ENCODE assay signal across 18 mouse cellular contexts in the genomic region with DNA sequence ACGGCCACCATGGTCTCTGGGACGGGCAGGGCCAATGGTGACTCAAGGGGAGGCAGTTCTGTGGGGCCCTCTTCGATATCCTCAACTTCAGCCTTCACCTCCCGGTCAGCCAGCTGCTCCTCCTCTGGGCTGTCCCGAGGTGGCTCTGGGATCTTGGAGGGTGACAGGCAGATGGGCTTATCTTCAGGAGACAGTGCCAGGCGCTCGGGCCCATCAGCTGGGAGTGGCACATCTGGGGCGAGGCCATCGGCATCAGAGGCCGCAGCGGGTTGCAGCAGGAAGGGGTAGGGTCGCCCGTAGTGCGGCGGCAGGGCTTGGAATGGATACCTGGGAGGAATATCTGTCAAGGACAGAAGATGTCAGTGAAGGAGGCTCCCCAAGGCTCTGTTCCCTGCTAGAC. TPM values are rescaled to one million over a fixed set of nuclear protein-coding genes. Genes with fewer than 3 reads are reported as not detected.
DNase-seq lines count a peak whose midpoint lies in the region; ATAC-seq lines count a peak whose summit lies in the region.
"Had no signal": no experiment of that assay in that cellular context is flagged by ENCODE, and none has a peak within 500 bp of the region (broad histone marks: within the 10 kb centered on the region; RNA-seq: fewer than 3 reads in every experiment).

No protein-coding gene starts in this region.

- ATAC-seq in liver, embryonic 13.5 days (ENCODE audit: low read depth): peak; percentile 91

- H3K4me2 ChIP-seq in liver, embryonic 13.5 days: peak overlapping the region; percentile 37
- H3K4me2 ChIP-seq: embryonic facial prominence, embryonic 13.5 days; forebrain, embryonic 12.5 days; limb, embryonic 13.5 days had no signal

- peak; percentile 39 for DNase-seq in adrenal gland, postnatal 14 days
- DNase-seq in adrenal gland, adult 18-20 months (ENCODE audit: low spot score in 2 of 2): no peak
- DNase-seq in spleen, adult 12 weeks (ENCODE audit: low spot score): peak; percentile 30
- no peak for DNase-seq in spleen, adult 18-20 months
- peak; percentile 22 for DNase-seq in liver, embryonic 13.5 days
- DNase-seq in thymus, postnatal 14 days: no peak
- no peak for DNase-seq in frontal cortex, postnatal 14 days (ENCODE audit: low spot score in 2 of 2)
- DNase-seq: cerebellum, adult 8-10 months; gastrocnemius, postnatal 36 days; kidney, adult 2 months; kidney, postnatal 14 days; layer of hippocampus, adult 9-11 months; midbrain, embryonic 14.5 days; retina, postnatal 1 day; thymus, postnatal 25 days had no signal

- WGBS in liver, embryonic 13.5 days (ENCODE audit: insufficient replicate concordance): 61% methylated on average over 15 of the region's 15 CpGs

- no peaks in the 10 kb centered on the region for H3K27me3 ChIP-seq in liver, embryonic 13.5 days
- H3K27me3 ChIP-seq: embryonic facial prominence, embryonic 13.5 days; forebrain, embryonic 12.5 days; limb, embryonic 13.5 days had no signal

- H3K9ac ChIP-seq in liver, embryonic 13.5 days: peak overlapping the region; percentile 26; the same call in 1 of the 2 replicates
- H3K9ac ChIP-seq: embryonic facial prominence, embryonic 13.5 days; forebrain, embryonic 12.5 days; limb, embryonic 13.5 days had no signal

- H3K4me1 ChIP-seq in liver, embryonic 13.5 days (replicated peaks): peaks cover 29% of the 10 kb centered on the region

- H3K9me3 ChIP-seq in liver, embryonic 13.5 days (replicated peaks): no peaks in the 10 kb centered on the region
- H3K9me3 ChIP-seq: embryonic facial prominence, embryonic 13.5 days; forebrain, embryonic 12.5 days; limb, embryonic 13.5 days had no signal

- peak overlapping the region; percentile 47; the same call in 1 of the 2 replicates for H3K27ac ChIP-seq in liver, embryonic 13.5 days
- H3K27ac ChIP-seq: embryonic facial prominence, embryonic 13.5 days; forebrain, embryonic 12.5 days; limb, embryonic 13.5 days had no signal

- 0 out of 2 replicates have a peak overlapping the region, but pooled peaks have one; percentile 10 for H3K4me3 ChIP-seq in liver, embryonic 13.5 days (replicated peaks)
- H3K4me3 ChIP-seq: embryonic facial prominence, embryonic 13.5 days; forebrain, embryonic 12.5 days; limb, embryonic 13.5 days had no signal

- peaks cover 61% of the 10 kb centered on the region for H3K36me3 ChIP-seq in liver, embryonic 13.5 days

RNA-seq across cellular contexts. Expression of a gene that starts 45.5 kb away (rescaled TPM):
- total RNA-seq in adrenal gland, postnatal 14 days (2021): 86.0 and 91.0 TPM in 2 replicates
- total RNA-seq in adrenal gland, adult 18-20 months (2021): 10 to 100 TPM; 46.4 to 57.7 TPM
- polyA plus RNA-seq in liver, embryonic 13.5 days (2015; fragmentation: Nextera tagmentation; extraction: Ambion mirVana): 2.4 and 2.5 TPM in 2 replicates

Comparison
In these comparisons a context has a peak if more than half of its experiments do, and no peak if none do; other contexts are left out.
1. DNase-seq: peak in adrenal gland, postnatal 14 days (single experiment), spleen, adult 12 weeks (single experiment) and liver, embryonic 13.5 days (single experiment); none in adrenal gland, adult 18-20 months (0 of 2), spleen, adult 18-20 months (0 of 2), thymus, postnatal 14 days (single experiment) and frontal cortex, postnatal 14 days (0 of 2).